Comparison of ENCODE assay signal across 10 mouse cellular contexts in genomic region chr14:24059747-24060146, GRCm38 (mm10). TPM values are rescaled to one million over a fixed set of nuclear protein-coding genes. Genes with fewer than 3 reads are reported as not detected.
A peak's percentile ranks its signal among the peaks of the same experiment; 100 is the strongest.
DNase-seq lines count a peak whose midpoint lies in the region; ATAC-seq and TF ChIP-seq lines count a peak whose summit lies in the region.
"Had no signal": no experiment of that assay in that cellular context is flagged by ENCODE, and none has a peak within 500 bp of the region (broad histone marks: within the 10 kb centered on the region; RNA-seq: fewer than 3 reads in every experiment).

No protein-coding gene starts in this region.

- no peaks in the 10 kb centered on the region for H3K9me3 ChIP-seq in kidney, embryonic 14.5 days (ENCODE audit: control insufficient read depth, low read length)
- H3K9me3 ChIP-seq in liver, postnatal 0 days (ENCODE audit: low read length) = no peaks in the 10 kb centered on the region
- H3K9me3 ChIP-seq: limb, embryonic 15.5 days had no signal

- DNase-seq in kidney, adult 2 months = peak; percentile 25
- peak; percentile 69 for DNase-seq in ES-CJ7 (ENCODE audit: low read depth, low spot score)
- peak; percentile 71 for DNase-seq in adrenal gland, postnatal 14 days
- DNase-seq in liver, postnatal 0 days = no peak

- no peak overlapping the region for H3K4me2 ChIP-seq in kidney, embryonic 14.5 days (replicated peaks; ENCODE audit: low read depth, low read length)
- no peak overlapping the region for H3K4me2 ChIP-seq in liver, postnatal 0 days (ENCODE audit: low read depth, low read length)
- H3K4me2 ChIP-seq: limb, embryonic 15.5 days had no signal

- WGBS in kidney, adult 2 months = 41% methylated on average over 8 of the region's 8 CpGs
- 45% methylated on average over 8 of the region's 8 CpGs for WGBS in kidney, embryonic 14.5 days
- 43% methylated on average over 8 of the region's 8 CpGs for WGBS in liver, postnatal 0 days (ENCODE audit: insufficient replicate concordance)

- peak; percentile 65 for TF ChIP-seq CTCF in kidney, adult 2 months (conservative IDR thresholded peaks at IDR 0.05; ENCODE audit: insufficient read depth, insufficient read length, low read depth, low read length)
- peak; percentile 84 for TF ChIP-seq CTCF in embryonic fibroblast, embryonic 13.5 days (IDR thresholded peaks at IDR 0.05; ENCODE audit: borderline replicate concordance, insufficient read depth, low read length)
- peak; percentile 58 for TF ChIP-seq CTCF in liver, postnatal 0 days (IDR thresholded peaks at IDR 0.05; ENCODE audit: low read depth)

- H3K4me1 ChIP-seq in kidney, adult 2 months (ENCODE audit: control insufficient read depth, insufficient read depth, low read length) = no peaks in the 10 kb centered on the region
- H3K4me1 ChIP-seq in kidney, embryonic 14.5 days (ENCODE audit: control insufficient read depth, insufficient read depth, low read length) = no peaks in the 10 kb centered on the region
- H3K4me1 ChIP-seq in embryonic fibroblast, embryonic 13.5 days (ENCODE audit: control insufficient read depth, insufficient read depth, low read length) = no peaks in the 10 kb centered on the region
- no peaks in the 10 kb centered on the region for H3K4me1 ChIP-seq in liver, postnatal 0 days (ENCODE audit: insufficient read depth)

- TF ChIP-seq POLR2A in kidney, adult 2 months (IDR thresholded peaks at IDR 0.05; ENCODE audit: low read depth, low read length) = no peak
- TF ChIP-seq POLR2A in embryonic fibroblast, embryonic 13.5 days (IDR thresholded peaks at IDR 0.05; ENCODE audit: low read depth, low read length) = no peak

- H3K36me3 ChIP-seq in kidney, adult 2 months (ENCODE audit: control insufficient read depth, insufficient read depth, low read length) = no peaks in the 10 kb centered on the region
- no peaks in the 10 kb centered on the region for H3K36me3 ChIP-seq in kidney, embryonic 14.5 days (ENCODE audit: control insufficient read depth, insufficient read depth, low read length)
- no peaks in the 10 kb centered on the region for H3K36me3 ChIP-seq in liver, postnatal 0 days (replicated peaks; ENCODE audit: insufficient read depth, low read length)
- H3K36me3 ChIP-seq: limb, embryonic 15.5 days had no signal

- H3K27me3 ChIP-seq in kidney, adult 2 months (replicated peaks; ENCODE audit: control insufficient read depth, insufficient read depth, low read length) = no peaks in the 10 kb centered on the region
- no peaks in the 10 kb centered on the region; the same call in 1 of the 2 replicates for H3K27me3 ChIP-seq in kidney, embryonic 14.5 days (ENCODE audit: control insufficient read depth, insufficient read depth, low read length)
- H3K27me3 ChIP-seq in liver, postnatal 0 days (ENCODE audit: insufficient read depth, low read length) = no peaks in the 10 kb centered on the region
- H3K27me3 ChIP-seq: limb, embryonic 15.5 days had no signal

- H3K9ac ChIP-seq in kidney, embryonic 14.5 days (ENCODE audit: low read depth, low read length) = no peak overlapping the region
- no peak overlapping the region for H3K9ac ChIP-seq in liver, postnatal 0 days (replicated peaks)
- H3K9ac ChIP-seq: limb, embryonic 15.5 days had no signal

- ATAC-seq in kidney, embryonic 14.5 days (ENCODE audit: low FRiP score, low TSS enrichment) = no peak
- no peak for ATAC-seq in liver, postnatal 0 days
- ATAC-seq in megakaryocyte, adult 5-6 weeks (ENCODE audit: poor library complexity, severe bottlenecking) = no peak
- ATAC-seq in megakaryocyte-erythroid progenitor cell, adult 5-6 weeks (replicated peaks; ENCODE audit: low FRiP score, low TSS enrichment, poor library complexity, severe bottlenecking) = no peak

- TF ChIP-seq EP300 in liver, postnatal 0 days (IDR thresholded peaks at IDR 0.05; ENCODE audit: low read depth) = no peak

- no peak overlapping the region for H3K4me3 ChIP-seq in kidney, adult 2 months (ENCODE audit: insufficient read depth, low read depth, low read length)
- H3K4me3 ChIP-seq in kidney, embryonic 14.5 days (ENCODE audit: low read length) = no peak overlapping the region
- H3K4me3 ChIP-seq in embryonic fibroblast, embryonic 13.5 days (ENCODE audit: insufficient read depth, low read length) = no peak overlapping the region
- H3K4me3 ChIP-seq in liver, postnatal 0 days (ENCODE audit: low read depth, low read length) = no peak overlapping the region
- H3K4me3 ChIP-seq: erythroblast, embryonic 14.5 days; limb, embryonic 15.5 days had no signal

- no peak overlapping the region for H3K27ac ChIP-seq in kidney, adult 2 months (ENCODE audit: insufficient read depth, low read depth, low read length)
- H3K27ac ChIP-seq in kidney, embryonic 14.5 days (ENCODE audit: low read depth, low read length) = no peak overlapping the region
- no peak overlapping the region for H3K27ac ChIP-seq in embryonic fibroblast, embryonic 13.5 days (ENCODE audit: insufficient read depth, low read length)
- no peak overlapping the region for H3K27ac ChIP-seq in liver, postnatal 0 days (ENCODE audit: low read depth)
- H3K27ac ChIP-seq: limb, embryonic 15.5 days had no signal

RNA-seq across cellular contexts. Expression of gene Kcnma1, which starts 45.5 kb away (rescaled TPM):
- 1.7 and 2.1 TPM in 2 replicates for polyA plus RNA-seq in kidney, adult 2 months (2012; rRNA removed)
- 0.81 and 1.5 TPM in 2 replicates for polyA plus RNA-seq in kidney, embryonic 14.5 days (2014; fragmentation: Nextera tagmentation; extraction: Ambion mirVana)
- 43.9 and 45.2 TPM in 2 replicates for total RNA-seq in adrenal gland, postnatal 14 days (2021)
- 2.4 and 5.9 TPM in 2 replicates for polyA plus RNA-seq in embryonic fibroblast, embryonic 13.5 days (2011; ENCODE audit: insufficient read length, low read depth, missing spikeins)
- polyA plus RNA-seq in liver, postnatal 0 days (2015; fragmentation: Nextera tagmentation; extraction: Ambion mirVana) = 0.04 and 0.08 TPM in 2 replicates
- total RNA-seq in megakaryocyte, adult 5-6 weeks (2015) = not detected in 2 replicates
- total RNA-seq in megakaryocyte, adult 5-6 weeks (2017) = not detected in 2 replicates
- not detected in 2 replicates for total RNA-seq in megakaryocyte-erythroid progenitor cell, adult 5-6 weeks (2014; fragmentation: Nextera tagmentation)
- total RNA-seq in megakaryocyte-erythroid progenitor cell, adult 5-6 weeks (2017) = not detected in 2 replicates
- polyA plus RNA-seq: erythroblast, embryonic 14.5 days had no signal
